Mouse (Mus musculus) testis, adult 2 months (tissue): ENCODE data around the gene Col20a1. TPM values are rescaled to one million over a fixed set of nuclear protein-coding genes. Genes with fewer than 3 reads are reported as not detected.

ENCODE experiments used
- H3K27ac ChIP-seq: fragments of 200-500 bp; 2 replicates; pipeline ENCODE4 v1.5.1; 2012; ENCODE audit warnings: low read depth, low read length; ENCODE audit not compliant: control insufficient read depth, insufficient read depth
- H3K27me3 ChIP-seq: fragments of 200-500 bp; 2 replicates; pipeline ENCODE4 v1.6.1; 2012; ENCODE audit warnings: mild to moderate bottlenecking, low read length, moderate library complexity; ENCODE audit not compliant: control insufficient read depth, insufficient read depth
- H3K36me3 ChIP-seq: fragments of 200-500 bp; 2 replicates; pipeline ENCODE4 v1.6.1; 2012; ENCODE audit warnings: mild to moderate bottlenecking, low read length; ENCODE audit not compliant: control insufficient read depth, insufficient read depth
- H3K4me1 ChIP-seq: fragments of 200-500 bp; 2 replicates; pipeline ENCODE4 v1.6.1; 2012; ENCODE audit warnings: low read length; ENCODE audit not compliant: control insufficient read depth, insufficient read depth
- H3K4me3 ChIP-seq: fragments of 200-500 bp; 2 replicates; pipeline ENCODE4 v1.5.1; 2012; ENCODE audit warnings: low read depth, mild to moderate bottlenecking, low read length, moderate library complexity, mixed read lengths; ENCODE audit not compliant: control insufficient read depth
- CTCF ChIP-seq: fragments of 200-500 bp; IDR thresholded peaks from 2 replicates; pipeline ENCODE4 v1.5.1; 2012; ENCODE audit warnings: low read depth, mild to moderate bottlenecking, inconsistent platforms, low read length, moderate library complexity; ENCODE audit not compliant: control insufficient read depth, insufficient read depth, insufficient replicate concordance
- POLR2A ChIP-seq: fragments of 200-500 bp; IDR thresholded peaks from 2 replicates; pipeline ENCODE4 v1.6.1; 2012; ENCODE audit warnings: low read depth, mild to moderate bottlenecking, inconsistent platforms, low read length, moderate library complexity; ENCODE audit not compliant: control insufficient read depth
- polyA plus RNA-seq: library from polyadenylated mRNA; depleted of rRNA; stranded (reverse); fragments of >200 nt; gene quantifications from 2 replicates; pipeline ENCODE4 v1.2.3, GENCODE M21; 2012

The Col20a1 gene
- polyA plus RNA-seq, 1 experiment, result 52.3 TPM

- TF ChIP-seq POLR2A (no peak), CTCF (peak; percentile 72; the same call in 1 of the 2 replicates)
- Histone ChIP-seq H3K27me3 (no peaks in the 10 kb centered on the region), H3K27ac (no peak overlapping the region), H3K4me3 (no peak overlapping the region), H3K36me3 (no peaks in the 10 kb centered on the region; the same call in 1 of the 2 replicates), H3K4me1 (no peaks in the 10 kb centered on the region)
Observed at GRCm38 (mm10) chr2:180996436-180996835, 10.1 kb downstream of the Col20a1 start.

GRCm38 (mm10) chr2:180996905-180997304 is 10.6 kb downstream of the Col20a1 start:
- TF ChIP-seq CTCF (no peak), POLR2A (no peak)
- no peaks in the 10 kb centered on the region for H3K4me1 ChIP-seq
- H3K36me3 ChIP-seq, result no peaks in the 10 kb centered on the region; the same call in 1 of the 2 replicates
- no peaks in the 10 kb centered on the region for H3K27me3 ChIP-seq
- H3K4me3 ChIP-seq, result no peak overlapping the region
- no peak overlapping the region for H3K27ac ChIP-seq

GRCm38 (mm10) chr2:181007054-181007453 is 20.7 kb downstream of the Col20a1 start:
- Histone ChIP-seq H3K4me1 (no peaks in the 10 kb centered on the region), H3K4me3 (no peak overlapping the region), H3K27me3 (no peaks in the 10 kb centered on the region), H3K27ac (no peak overlapping the region), H3K36me3 (no peaks in the 10 kb centered on the region)
- TF ChIP-seq POLR2A (no peak), CTCF (no peak)

- TF ChIP-seq POLR2A, result no peak
- no peak for TF ChIP-seq CTCF
- H3K27me3 ChIP-seq, result no peaks in the 10 kb centered on the region
- no peak overlapping the region for H3K27ac ChIP-seq
- H3K4me1 ChIP-seq, result no peaks in the 10 kb centered on the region
- H3K36me3 ChIP-seq, result no peaks in the 10 kb centered on the region
- H3K4me3 ChIP-seq, result no peak overlapping the region
Observed at GRCm38 (mm10) chr2:181008339-181008738, 22.0 kb downstream of the Col20a1 start.

- TF ChIP-seq CTCF (no peak), POLR2A (no peak)
- no peaks in the 10 kb centered on the region for H3K36me3 ChIP-seq
- no peak overlapping the region for H3K4me3 ChIP-seq
- no peaks in the 10 kb centered on the region for H3K27me3 ChIP-seq
- no peak overlapping the region for H3K27ac ChIP-seq
- H3K4me1 ChIP-seq, result no peaks in the 10 kb centered on the region
Observed at GRCm38 (mm10) chr2:181031406-181031934, 45.1 kb downstream of the Col20a1 start.

GRCm38 (mm10) chr2:181032407-181032806 is 46.1 kb downstream of the Col20a1 start:
- TF ChIP-seq CTCF (no peak), POLR2A (no peak)
- Histone ChIP-seq H3K36me3 (no peaks in the 10 kb centered on the region), H3K27ac (no peak overlapping the region), H3K27me3 (no peaks in the 10 kb centered on the region), H3K4me3 (no peak overlapping the region), H3K4me1 (no peaks in the 10 kb centered on the region)

GRCm38 (mm10) chr2:181033310-181033709 is 47.0 kb downstream of the Col20a1 start:
- TF ChIP-seq CTCF, result no peak
- TF ChIP-seq POLR2A, result no peak
- Histone ChIP-seq H3K27ac (no peak overlapping the region), H3K4me1 (no peaks in the 10 kb centered on the region), H3K27me3 (no peaks in the 10 kb centered on the region), H3K36me3 (no peaks in the 10 kb centered on the region), H3K4me3 (no peak overlapping the region)
